ENCODE assay signal across 15 mouse cellular contexts in the genomic region with DNA sequence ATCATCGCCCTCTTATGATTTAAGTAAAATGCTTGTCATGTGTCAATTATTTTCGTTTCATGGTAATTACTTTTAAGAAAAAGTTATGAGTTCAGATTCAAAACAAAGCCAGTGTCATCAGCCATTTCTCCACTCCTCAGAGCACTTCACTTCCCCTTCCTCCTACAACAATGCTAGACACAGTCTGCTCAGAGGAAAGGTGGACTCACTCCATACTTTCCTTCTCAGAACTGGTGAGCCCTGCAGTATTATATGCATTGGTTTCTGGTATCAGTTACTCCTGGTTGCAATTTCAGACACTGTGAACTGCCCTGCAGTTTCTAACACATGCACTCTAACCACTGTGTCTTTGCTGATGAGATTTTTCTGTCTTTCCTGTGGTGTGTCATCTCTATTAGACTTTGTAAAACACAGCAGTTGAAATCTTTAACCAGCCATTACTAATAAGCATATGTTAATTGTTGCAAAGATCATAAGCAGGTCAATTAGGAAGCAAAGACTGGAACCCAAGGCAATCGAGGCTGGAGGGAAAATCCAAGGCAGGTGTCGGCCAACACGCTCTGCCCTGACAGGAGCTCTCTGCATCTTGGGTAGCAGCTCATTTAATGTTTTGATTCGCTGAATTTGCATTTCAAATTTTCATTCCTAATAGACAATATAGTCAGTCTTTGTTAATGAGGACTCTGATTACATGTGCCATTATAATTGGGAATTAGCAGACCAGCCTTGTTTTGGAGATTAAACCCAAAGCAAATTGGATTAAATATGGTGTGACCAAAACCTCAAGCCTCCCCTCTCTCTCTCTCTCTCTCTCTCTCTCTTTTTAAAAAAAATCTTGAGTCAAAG.
"Had no signal": no experiment of that assay in that cellular context is flagged by ENCODE, and none has a peak within 500 bp of the region (broad histone marks: within the 10 kb centered on the region; RNA-seq: fewer than 3 reads in every experiment).

No protein-coding gene starts in this region.

- H3K27ac ChIP-seq: kidney, postnatal 0 days; limb, embryonic 15.5 days; liver, embryonic 12.5 days; neural tube, embryonic 15.5 days; stomach, embryonic 15.5 days had no signal

- H3K4me3 ChIP-seq: limb, embryonic 15.5 days; liver, embryonic 12.5 days; myocyte; neural tube, embryonic 15.5 days; stomach, embryonic 15.5 days had no signal

- H3K36me3 ChIP-seq: limb, embryonic 15.5 days; liver, embryonic 12.5 days; neural tube, embryonic 15.5 days; stomach, embryonic 15.5 days had no signal

- H3K4me2 ChIP-seq: limb, embryonic 15.5 days; liver, embryonic 12.5 days; lung, embryonic 14.5 days; neural tube, embryonic 15.5 days; stomach, embryonic 15.5 days had no signal

- H3K9me3 ChIP-seq: limb, embryonic 15.5 days; liver, embryonic 12.5 days; neural tube, embryonic 15.5 days; stomach, embryonic 15.5 days had no signal

- H3K9ac ChIP-seq: limb, embryonic 15.5 days; liver, embryonic 12.5 days; lung, embryonic 14.5 days; neural tube, embryonic 15.5 days; stomach, embryonic 15.5 days had no signal

- H3K4me1 ChIP-seq: limb, embryonic 15.5 days; liver, embryonic 12.5 days; neural tube, embryonic 15.5 days; stomach, embryonic 15.5 days had no signal

- ATAC-seq: liver, embryonic 12.5 days had no signal

- H3K27me3 ChIP-seq: limb, embryonic 15.5 days; liver, embryonic 12.5 days; neural tube, embryonic 15.5 days; stomach, embryonic 15.5 days had no signal

- DNase-seq: kidney, adult 9 months; kidney, postnatal 36 days; layer of hippocampus, adult 9-11 months; layer of hippocampus, postnatal 36 days; lung, embryonic 14.5 days; lung, postnatal 10 days; lung, postnatal 4 days; right cerebral cortex, postnatal 14 days; thymus, postnatal 4 days had no signal
